Mouse (Mus musculus) bone marrow, adult 2 months (tissue): ENCODE measurements around the gene Mtmr4.

Experiments
- CTCF ChIP-seq: fragments of 200-500 bp; IDR thresholded peaks from 2 replicates; pipeline ENCODE4 v1.5.1; 2011; ENCODE audit warnings: low read length, control low read depth; ENCODE audit not compliant: control insufficient read depth, insufficient read depth
- POLR2A ChIP-seq: fragments of 200-500 bp; IDR thresholded peaks from 2 replicates; pipeline ENCODE4 v1.6.1; 2011; ENCODE audit warnings: low read depth, mild to moderate bottlenecking, control low read depth, low read length, borderline replicate concordance; ENCODE audit not compliant: control insufficient read depth

DNA sequence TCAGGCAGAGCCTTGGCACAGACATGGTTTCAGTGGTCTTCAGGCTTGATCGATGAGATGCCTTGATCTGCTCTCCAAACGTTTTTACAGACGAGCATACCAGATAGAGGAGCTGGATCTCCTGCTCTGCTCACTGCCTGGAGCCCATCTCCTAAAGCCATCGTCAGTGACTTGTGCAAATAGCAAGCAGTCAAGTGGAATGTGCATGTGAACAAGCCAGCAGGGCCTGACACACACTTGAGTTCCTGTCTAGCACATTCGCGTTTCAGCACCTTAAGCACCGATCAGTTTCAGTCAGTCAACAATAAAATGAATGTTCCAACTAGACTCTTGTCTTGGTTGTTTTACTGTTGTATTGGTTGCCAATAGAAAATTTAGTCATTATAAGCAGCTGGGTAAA, 67.3 kb downstream of the Mtmr4 start:
- TF ChIP-seq CTCF (no peak), POLR2A (no peak)
